Mouse (Mus musculus) neural tube, embryonic 12.5 days (tissue): Measurements from ENCODE around the gene Sspo. TPM values are rescaled to one million over a fixed set of nuclear protein-coding genes. Genes with fewer than 3 reads are reported as not detected.

Source experiments
- ATAC-seq: fragments of 200-750 bp; cut with Nextera tagmentation; 2 replicates; pipeline ENCODE4 v1.8.0; 2017; ENCODE audit warnings: low read depth, mild to moderate bottlenecking, moderate TSS enrichment, moderate library complexity; ENCODE audit not compliant: low FRiP score
- H3K27ac ChIP-seq: fragments of 300-500 bp; sonication (generic); 2 replicates; pipeline ENCODE4 v1.5.1; 2016
- H3K27me3 ChIP-seq: fragments of 300-500 bp; sonication (generic); replicated peaks from 2 replicates; pipeline ENCODE4 v1.6.1; 2016; ENCODE audit warnings: mild to moderate bottlenecking
- H3K36me3 ChIP-seq: fragments of 300-500 bp; sonication (generic); 2 replicates; pipeline ENCODE4 v1.6.1; 2016; ENCODE audit warnings: mild to moderate bottlenecking
- H3K4me1 ChIP-seq: fragments of 300-500 bp; sonication (generic); 2 replicates; pipeline ENCODE4 v1.6.1; 2016
- H3K4me2 ChIP-seq: fragments of 300-500 bp; sonication (generic); replicated peaks from 2 replicates; pipeline ENCODE4 v1.6.1; 2016; ENCODE audit warnings: mild to moderate bottlenecking
- H3K4me3 ChIP-seq: fragments of 300-500 bp; sonication (generic); 2 replicates; pipeline ENCODE4 v1.5.1; 2016
- H3K9ac ChIP-seq: fragments of 300-500 bp; sonication (generic); 2 replicates; pipeline ENCODE4 v1.6.1; 2016; ENCODE audit warnings: mild to moderate bottlenecking
- H3K9me3 ChIP-seq: fragments of 300-500 bp; sonication (generic); 2 replicates; pipeline ENCODE4 v1.6.1; 2016; ENCODE audit warnings: mild to moderate bottlenecking
- WGBS: fragments of 180-500 bp; shearing (Covaris S2); methylation state at CpG from one replicate; pipeline ENCODE4 v1.1.7; 2016; 5-methylcytosine and 5-hydroxymethylcytosine counted together
- polyA plus RNA-seq: library from polyadenylated mRNA; unstranded; fragments of >200 nt; fragmentation: Nextera tagmentation; extraction: Ambion mirVana; gene quantifications from 2 replicates; pipeline ENCODE4 v1.2.1, GENCODE M21; 2016

The Sspo gene
- polyA plus RNA-seq, 1 experiment from 2014 or later: 0.28 TPM

DNA sequence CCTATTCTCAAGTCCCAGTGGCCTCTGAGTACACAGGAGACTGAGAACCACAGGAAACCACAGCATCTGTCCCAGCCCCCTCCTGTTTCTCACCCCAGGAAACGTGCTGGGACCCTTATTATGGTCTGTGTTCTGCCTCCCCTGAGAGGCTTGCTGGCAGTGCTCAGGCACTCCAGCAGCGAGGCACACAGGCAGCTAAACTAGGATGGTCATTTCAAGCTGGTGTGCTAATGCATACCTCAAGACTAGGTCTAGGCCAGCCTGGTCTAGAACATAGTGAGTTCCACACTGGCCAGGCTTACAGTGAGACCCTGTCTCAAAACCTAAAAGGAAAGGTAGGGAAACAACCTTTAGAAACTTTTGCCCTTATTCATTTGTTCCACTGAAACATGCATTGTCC lies 27.4 kb upstream of the Sspo start:
- Histone ChIP-seq H3K27ac (0 out of 2 replicates have a peak overlapping the region, but pooled peaks have one; percentile 12), H3K4me1 (peaks cover 4% of the 10 kb centered on the region; the same call in 1 of the 2 replicates), H3K4me3 (no peak overlapping the region), H3K4me2 (no peak overlapping the region), H3K36me3 (peaks cover 28% of the 10 kb centered on the region), H3K9me3 (no peaks in the 10 kb centered on the region), H3K27me3 (no peaks in the 10 kb centered on the region), H3K9ac (no peak overlapping the region)
- WGBS: 14% methylated on average over 2 of the region's 2 CpGs
- ATAC-seq: no peak

DNA sequence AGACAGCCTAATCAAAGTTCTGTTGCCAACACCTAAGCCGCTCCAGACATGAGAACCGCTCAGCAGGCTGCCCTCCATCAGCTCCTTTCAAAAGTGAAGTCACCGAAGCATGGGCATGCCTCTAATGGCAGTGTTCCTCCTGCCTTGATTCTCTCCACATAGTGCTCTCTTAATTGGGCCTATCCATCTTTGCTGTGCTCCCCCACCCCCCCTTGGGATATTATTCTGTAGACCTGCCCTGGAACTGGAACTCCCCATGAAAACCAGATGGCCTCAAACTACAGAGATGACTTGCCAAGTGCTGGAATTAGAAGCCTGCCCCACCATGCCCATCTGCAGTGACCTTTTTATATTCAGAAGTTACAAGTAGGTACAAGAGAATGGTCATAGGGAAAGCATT lies 24.7 kb upstream of the Sspo start:
- Histone ChIP-seq H3K9ac (no peak overlapping the region), H3K9me3 (no peaks in the 10 kb centered on the region), H3K36me3 (0 out of 2 replicates have a peak, but pooled peaks cover 3% of the 10 kb centered on the region), H3K4me3 (no peak overlapping the region), H3K4me1 (peaks cover 4% of the 10 kb centered on the region; the same call in 1 of the 2 replicates), H3K4me2 (no peak overlapping the region), H3K27ac (no peak overlapping the region), H3K27me3 (no peaks in the 10 kb centered on the region)
- 74% methylated on average over 3 of the region's 3 CpGs for WGBS
- no peak for ATAC-seq

DNA sequence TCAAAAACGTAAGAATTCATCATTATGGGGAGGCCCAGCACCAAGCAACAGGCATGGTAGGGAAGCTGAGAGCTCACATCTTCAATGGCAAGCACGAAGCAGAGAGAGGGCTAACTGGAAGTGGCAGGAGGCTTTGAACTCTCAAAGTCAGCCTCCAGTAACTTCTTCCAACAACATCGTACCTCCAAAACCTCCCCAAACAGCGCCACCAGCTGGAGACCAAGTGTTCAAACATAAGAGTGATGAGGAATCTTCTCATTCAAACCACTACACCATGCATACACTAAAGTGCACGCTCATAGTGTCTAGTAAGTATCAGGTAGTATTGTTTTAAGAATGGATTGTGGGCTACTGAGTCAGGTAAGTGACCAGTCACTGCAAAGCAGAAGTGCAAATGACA lies 24.0 kb upstream of the Sspo start:
- Histone ChIP-seq H3K27me3 (no peaks in the 10 kb centered on the region), H3K4me1 (peaks cover 4% of the 10 kb centered on the region; the same call in 1 of the 2 replicates)
- 70% methylated on average over 5 of the region's 5 CpGs for WGBS

DNA sequence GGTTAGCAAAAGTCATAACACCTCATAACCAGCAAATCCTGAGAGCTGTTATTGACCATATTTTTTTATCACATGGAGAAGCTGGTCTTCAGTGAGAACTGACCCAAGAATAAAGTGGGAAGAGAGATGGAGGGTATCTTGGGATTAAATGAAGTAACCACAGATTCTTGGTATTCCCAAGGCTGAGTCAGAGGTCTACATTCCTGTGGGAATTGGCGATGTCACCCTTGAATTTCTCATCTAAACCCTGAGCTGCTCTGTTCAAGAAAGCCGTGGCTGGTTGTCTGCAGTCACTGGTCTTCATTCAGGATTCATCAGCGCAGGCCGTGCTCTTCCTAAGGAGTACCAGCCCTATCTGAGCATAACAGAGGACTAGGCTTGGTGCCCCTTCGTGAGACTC lies 21.1 kb upstream of the Sspo start:
- Histone ChIP-seq H3K4me1 (no peaks in the 10 kb centered on the region), H3K9me3 (no peaks in the 10 kb centered on the region), H3K27ac (no peak overlapping the region), H3K4me2 (no peak overlapping the region), H3K27me3 (no peaks in the 10 kb centered on the region), H3K36me3 (no peaks in the 10 kb centered on the region), H3K4me3 (no peak overlapping the region), H3K9ac (no peak overlapping the region)
- ATAC-seq: no peak
- 85% methylated on average over 5 of the region's 5 CpGs for WGBS

More for the DNA sequence above, 24.0 kb upstream of the Sspo start:
- no peak overlapping the region for H3K4me2 ChIP-seq
- no peak overlapping the region for H3K27ac ChIP-seq
- H3K4me3 ChIP-seq: no peak overlapping the region
- no peak overlapping the region for H3K9ac ChIP-seq
- no peaks in the 10 kb centered on the region for H3K36me3 ChIP-seq
- no peak for ATAC-seq
- H3K9me3 ChIP-seq: no peaks in the 10 kb centered on the region

DNA sequence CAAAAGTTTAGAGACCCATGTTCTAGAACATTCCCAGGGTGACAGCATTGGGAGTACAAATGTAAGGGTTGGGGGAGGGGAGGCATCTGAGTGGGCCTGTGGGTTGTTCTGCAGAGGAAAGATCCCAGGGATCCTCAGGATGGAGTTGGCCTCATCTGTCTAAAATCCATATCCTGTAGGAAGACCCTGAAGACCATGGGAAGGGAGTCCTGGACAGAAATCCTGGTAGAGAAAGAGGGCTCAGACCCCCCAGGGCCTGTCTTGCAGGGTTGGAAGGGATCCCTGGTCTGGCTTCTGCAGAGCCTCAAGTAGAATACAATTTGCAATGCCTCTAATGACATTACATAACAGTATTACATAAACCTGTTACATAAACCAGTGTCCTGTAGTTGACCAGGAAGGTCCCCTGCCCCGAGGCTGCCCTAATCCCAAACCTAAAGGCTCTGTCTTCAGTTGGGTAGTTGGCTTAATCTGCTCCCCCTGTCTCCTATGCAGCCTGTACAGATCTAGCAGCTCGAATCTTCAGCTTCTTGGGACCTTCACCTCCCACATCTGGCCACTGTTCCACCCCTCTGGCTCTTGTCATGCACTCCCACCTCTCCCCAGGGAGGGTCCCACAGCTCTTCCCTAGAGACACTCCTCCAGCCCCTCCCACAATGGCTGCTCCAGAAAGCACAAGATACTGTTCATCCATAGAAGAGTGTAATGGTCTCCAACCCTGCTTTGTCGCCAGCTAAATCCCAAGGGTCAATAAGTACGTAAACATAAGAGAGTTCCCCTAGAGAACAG lies 19.1 kb upstream of the Sspo start:
- Histone ChIP-seq H3K27ac (no peak overlapping the region), H3K9me3 (no peaks in the 10 kb centered on the region), H3K36me3 (no peaks in the 10 kb centered on the region), H3K9ac (no peak overlapping the region), H3K4me1 (no peaks in the 10 kb centered on the region), H3K4me2 (no peak overlapping the region), H3K4me3 (no peak overlapping the region), H3K27me3 (no peaks in the 10 kb centered on the region)
- WGBS: 72% methylated on average over 4 of the region's 4 CpGs
- no peak for ATAC-seq

DNA sequence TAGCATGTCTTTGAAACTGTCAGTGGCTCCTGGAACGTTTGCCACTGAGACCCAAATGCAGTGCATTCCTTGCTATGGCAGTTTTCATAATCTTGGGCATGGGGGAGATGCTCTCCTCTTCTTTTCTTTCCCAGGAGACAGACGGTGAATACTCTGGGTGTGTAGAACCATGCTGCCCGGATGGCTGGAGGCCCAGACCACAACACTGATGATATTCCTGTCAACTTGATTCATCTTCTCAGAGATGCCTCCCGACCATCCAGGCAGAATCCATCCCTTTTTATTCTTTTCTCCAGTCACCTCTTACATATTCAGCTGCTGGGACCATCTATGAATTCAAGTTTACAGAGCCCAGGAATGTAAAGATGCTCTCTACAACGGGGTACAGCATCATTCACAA lies 17.3 kb upstream of the Sspo start:
- H3K9ac ChIP-seq: no peak overlapping the region
- no peaks in the 10 kb centered on the region for H3K27me3 ChIP-seq
- no peaks in the 10 kb centered on the region for H3K9me3 ChIP-seq
- no peak for ATAC-seq
- H3K4me3 ChIP-seq: no peak overlapping the region
- H3K4me1 ChIP-seq: no peaks in the 10 kb centered on the region
- no peak overlapping the region for H3K4me2 ChIP-seq
- 66% methylated on average over 5 of the region's 5 CpGs for WGBS
- no peaks in the 10 kb centered on the region for H3K36me3 ChIP-seq
- no peak overlapping the region for H3K27ac ChIP-seq

DNA sequence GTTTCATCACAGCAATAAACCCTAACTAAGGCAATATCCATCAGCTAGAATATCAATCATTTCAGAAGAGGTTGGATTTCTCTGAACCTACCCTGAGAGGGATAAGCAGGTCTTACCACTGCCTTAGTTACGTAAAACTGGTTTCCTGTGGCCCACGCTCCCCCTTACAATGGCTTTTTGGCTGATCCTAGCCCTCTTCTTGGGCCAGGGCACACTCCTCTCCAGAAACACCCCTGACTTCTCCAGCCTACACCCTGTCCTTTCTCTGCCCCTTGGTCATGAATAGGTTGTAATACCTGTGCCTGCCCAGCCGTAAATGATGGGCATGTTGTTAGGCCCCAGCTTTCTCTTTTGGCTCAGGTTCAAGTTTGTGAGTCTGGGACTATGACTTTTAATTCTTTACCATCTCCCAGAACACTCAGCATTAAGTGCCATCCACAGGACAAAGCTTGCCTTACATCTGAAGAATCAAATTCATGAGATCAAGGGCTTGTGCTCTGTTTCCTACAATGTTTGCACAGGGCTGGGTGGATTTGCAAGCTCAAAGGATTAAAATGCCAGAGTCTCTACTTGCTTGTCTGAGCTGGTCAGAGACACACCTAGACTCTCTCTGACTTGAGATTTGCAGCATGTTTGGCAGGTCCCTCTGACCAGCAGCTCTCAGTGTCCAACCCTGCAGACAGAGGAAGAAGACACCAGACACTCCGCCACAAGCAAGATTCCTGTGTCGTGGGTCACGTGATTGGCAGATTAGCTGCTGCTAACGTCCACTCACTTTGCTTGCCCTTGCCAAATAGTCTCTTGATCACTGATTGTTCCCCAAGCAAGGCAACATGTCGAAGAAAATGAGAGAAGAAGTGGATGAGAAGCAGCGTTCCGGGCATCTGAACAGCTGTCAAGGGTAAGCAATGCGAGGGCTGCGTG lies 14.9 kb upstream of the Sspo start:
- no peak for ATAC-seq
- peaks cover 3% of the 10 kb centered on the region for H3K4me1 ChIP-seq
- H3K9ac ChIP-seq: no peak overlapping the region
- H3K4me2 ChIP-seq: no peak overlapping the region
- 75% methylated on average over 12 of the region's 12 CpGs for WGBS
- H3K9me3 ChIP-seq: no peaks in the 10 kb centered on the region
- no peak overlapping the region for H3K4me3 ChIP-seq
- peaks cover under 1% of the 10 kb centered on the region for H3K36me3 ChIP-seq
- H3K27me3 ChIP-seq: peaks cover 13% of the 10 kb centered on the region
- H3K27ac ChIP-seq: no peak overlapping the region

DNA sequence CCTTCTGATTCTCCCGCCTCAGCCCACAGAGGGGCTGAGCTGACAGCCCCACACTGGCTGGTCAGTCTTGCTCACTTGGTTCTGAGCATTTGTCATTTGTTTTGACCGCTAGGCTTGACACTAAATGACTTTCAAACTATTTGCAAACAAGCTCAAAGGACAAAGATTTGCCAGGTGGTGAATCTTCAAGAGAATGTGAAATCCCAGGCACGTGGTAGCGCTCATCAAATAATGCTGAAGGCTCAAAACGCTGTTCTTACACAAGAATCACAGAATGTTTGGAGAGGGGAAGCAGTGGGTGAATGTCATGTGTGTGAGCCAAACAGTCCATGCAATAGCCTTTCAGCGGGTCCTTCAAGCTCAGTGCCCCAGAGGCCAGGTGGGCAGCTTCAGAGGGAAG lies 13.4 kb upstream of the Sspo start:
- H3K4me2 ChIP-seq: no peak overlapping the region
- no peak for ATAC-seq
- H3K27me3 ChIP-seq: peaks cover 28% of the 10 kb centered on the region
- H3K4me1 ChIP-seq: peaks cover 18% of the 10 kb centered on the region
- H3K9me3 ChIP-seq: no peaks in the 10 kb centered on the region
- WGBS: 61% methylated on average over 6 of the region's 6 CpGs
- H3K27ac ChIP-seq: no peak overlapping the region
- H3K36me3 ChIP-seq: peaks cover 5% of the 10 kb centered on the region
- H3K9ac ChIP-seq: no peak overlapping the region
- H3K4me3 ChIP-seq: no peak overlapping the region

DNA sequence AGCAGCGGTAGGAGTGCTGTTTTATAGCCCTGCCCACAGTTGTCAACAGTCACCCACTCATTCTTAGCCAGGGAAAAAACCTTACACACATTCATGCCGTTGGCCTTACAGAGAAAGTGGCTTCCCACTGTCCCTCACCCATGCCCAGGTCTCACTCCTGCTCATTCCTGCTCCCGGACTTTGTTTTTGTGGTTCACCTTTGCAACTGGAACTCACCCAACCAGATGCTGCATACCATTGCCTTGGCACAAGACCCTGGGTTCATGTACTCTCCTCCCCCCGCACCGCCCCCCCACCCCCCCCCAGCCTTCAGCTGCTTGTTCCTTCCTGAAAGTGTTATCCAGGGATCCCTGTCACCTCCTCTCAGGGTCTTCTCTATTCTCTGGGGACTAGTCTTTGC lies 12.9 kb upstream of the Sspo start:
- WGBS: 53% methylated on average over 5 of the region's 5 CpGs
- no peak overlapping the region for H3K9ac ChIP-seq
- H3K9me3 ChIP-seq: no peaks in the 10 kb centered on the region
- H3K36me3 ChIP-seq: peaks cover 5% of the 10 kb centered on the region
- no peak for ATAC-seq
- peaks cover 22% of the 10 kb centered on the region for H3K4me1 ChIP-seq
- H3K27me3 ChIP-seq: peaks cover 32% of the 10 kb centered on the region
- H3K27ac ChIP-seq: no peak overlapping the region
- no peak overlapping the region for H3K4me3 ChIP-seq
- no peak overlapping the region for H3K4me2 ChIP-seq

DNA sequence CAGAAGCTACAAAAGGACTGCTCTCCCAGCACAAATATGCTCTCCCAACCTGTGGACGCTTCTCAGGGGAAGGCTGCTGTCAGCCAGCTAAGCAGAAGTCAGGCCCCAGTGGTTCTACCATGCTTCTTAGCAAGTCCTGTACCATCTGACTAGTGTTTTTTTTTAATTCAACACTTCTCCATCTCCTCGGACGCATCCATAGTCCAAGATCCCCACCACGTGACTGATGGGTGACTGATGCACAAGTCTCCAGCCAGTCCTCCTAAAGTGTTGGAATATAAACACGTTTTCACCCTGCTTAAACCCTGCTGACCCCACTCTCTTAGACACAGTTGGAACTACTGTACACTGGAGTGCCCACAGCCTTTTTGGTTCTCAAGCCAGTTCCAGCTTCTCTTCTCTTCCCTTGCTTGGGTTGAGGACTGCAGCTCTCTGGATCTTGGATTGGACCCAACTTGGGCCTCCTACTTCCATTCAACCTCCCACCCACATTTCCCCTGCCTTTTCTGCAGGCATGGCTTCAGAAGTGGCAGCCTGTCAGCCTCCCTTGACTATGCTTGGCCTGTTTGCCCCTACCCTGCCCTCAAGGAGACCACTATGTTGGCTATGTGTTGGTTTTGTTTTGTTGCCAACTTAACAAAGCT lies 12.2 kb upstream of the Sspo start:
- no peak for ATAC-seq
- Histone ChIP-seq H3K9me3 (no peaks in the 10 kb centered on the region), H3K27ac (no peak overlapping the region), H3K4me3 (no peak overlapping the region), H3K4me1 (peaks cover 28% of the 10 kb centered on the region), H3K4me2 (no peak overlapping the region), H3K9ac (no peak overlapping the region), H3K36me3 (peaks cover 5% of the 10 kb centered on the region), H3K27me3 (peaks cover 40% of the 10 kb centered on the region)
- 85% methylated on average over 5 of the region's 5 CpGs for WGBS

DNA sequence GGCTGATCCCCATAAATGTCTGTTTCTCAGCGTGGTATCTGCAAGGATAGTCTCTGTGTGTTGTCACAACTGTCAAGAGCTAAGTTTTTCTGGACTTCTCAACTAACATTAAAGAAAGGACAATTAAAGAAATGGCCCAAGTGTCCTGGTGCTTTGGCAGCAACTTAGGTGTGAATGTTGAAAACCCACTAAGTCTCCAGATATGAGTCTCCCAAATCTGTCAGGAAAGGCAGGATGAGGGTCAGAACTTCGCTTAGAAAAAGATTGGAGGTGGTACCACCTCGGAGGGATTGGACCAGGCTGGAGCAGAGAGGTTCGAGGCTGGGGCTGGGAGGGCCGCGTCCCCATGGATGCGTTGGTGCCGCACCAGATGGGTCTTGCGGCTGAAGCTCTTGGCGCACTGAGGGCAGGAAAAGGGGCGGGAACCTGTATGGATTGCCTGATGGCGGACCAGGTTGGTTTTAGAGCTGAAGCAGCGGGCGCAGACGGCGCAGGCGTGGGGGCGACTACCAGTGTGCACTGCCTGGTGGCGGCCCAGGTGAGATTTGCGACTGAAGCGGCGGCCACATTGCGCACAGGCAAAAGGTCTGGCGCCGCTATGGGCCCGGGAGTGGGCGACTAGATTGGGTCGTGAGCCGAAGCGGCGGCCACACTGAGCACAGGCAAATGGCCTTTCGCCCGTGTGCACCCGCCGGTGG lies 10.2 kb upstream of the Sspo start:
- peaks cover 40% of the 10 kb centered on the region for H3K27me3 ChIP-seq
- peak overlapping the region; percentile 44 for H3K4me2 ChIP-seq
- no peak overlapping the region for H3K9ac ChIP-seq
- H3K36me3 ChIP-seq: peaks cover 21% of the 10 kb centered on the region
- 25% methylated on average over 35 of the region's 35 CpGs for WGBS
- ATAC-seq: no peak
- H3K27ac ChIP-seq: no peak overlapping the region
- no peaks in the 10 kb centered on the region for H3K9me3 ChIP-seq
- peak overlapping the region; percentile 7; the same call in 1 of the 2 replicates for H3K4me3 ChIP-seq
- peaks cover 28% of the 10 kb centered on the region for H3K4me1 ChIP-seq
